Comparison of ENCODE assay signal across 8 mouse cellular contexts in the genomic region with DNA sequence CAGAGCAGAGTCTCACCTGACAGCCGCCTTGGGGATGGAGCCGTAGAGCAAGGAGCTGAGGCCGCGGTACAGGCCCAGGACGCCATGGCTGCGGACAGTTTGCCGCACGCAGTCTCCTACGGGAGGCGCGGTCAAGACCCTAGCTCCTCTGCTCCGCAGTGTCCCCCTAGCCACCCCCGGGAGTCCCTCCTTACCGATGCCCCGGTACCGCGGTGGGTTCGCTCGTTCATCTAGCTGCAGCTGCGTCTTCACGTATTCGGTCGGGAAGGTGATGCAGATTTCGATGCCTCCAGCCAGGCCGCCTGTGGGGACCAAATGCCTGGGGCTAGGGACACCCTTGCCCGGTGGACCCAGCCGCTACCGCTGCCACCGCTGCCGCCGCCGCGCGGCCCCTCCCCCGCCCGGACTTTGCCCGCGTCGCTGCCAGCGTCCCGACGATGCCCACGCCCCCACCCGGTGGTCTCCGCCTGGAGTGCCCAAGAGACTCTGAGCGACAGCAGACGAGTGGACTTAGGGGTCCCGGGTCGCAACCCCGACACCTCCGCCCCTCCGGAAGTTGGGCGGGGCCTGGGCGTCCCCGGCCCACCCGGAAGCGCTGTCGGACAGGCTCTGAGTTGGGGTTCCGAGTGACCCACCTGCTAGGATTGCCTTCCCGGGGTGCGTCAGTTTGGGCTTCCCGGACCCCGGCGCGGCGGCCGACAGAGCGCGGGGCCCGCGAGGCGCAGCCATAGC. TPM values are rescaled to one million over a fixed set of nuclear protein-coding genes. Genes with fewer than 3 reads are reported as not detected.
A peak's percentile ranks its signal among the peaks of the same experiment; 100 is the strongest.
DNase-seq lines count a peak whose midpoint lies in the region; ATAC-seq and TF ChIP-seq lines count a peak whose summit lies in the region.

No protein-coding gene starts in this region.

- peak overlapping the region; percentile 89 for H3K4me2 ChIP-seq in limb, embryonic 13.5 days (replicated peaks)
- peak overlapping the region; percentile 88 for H3K4me2 ChIP-seq in midbrain, embryonic 14.5 days (ENCODE audit: low read length)
- peak overlapping the region; percentile 98 for H3K4me2 ChIP-seq in stomach, postnatal 0 days (replicated peaks; ENCODE audit: low read depth)

- H3K36me3 ChIP-seq in E14TG2a.4 (ENCODE audit: insufficient read depth, low read length) = peaks cover 55% of the 10 kb centered on the region
- H3K36me3 ChIP-seq in hindbrain, embryonic 10.5 days = peaks cover 25% of the 10 kb centered on the region
- H3K36me3 ChIP-seq in limb, embryonic 13.5 days = peaks cover 15% of the 10 kb centered on the region
- peaks cover 21% of the 10 kb centered on the region for H3K36me3 ChIP-seq in midbrain, embryonic 14.5 days (ENCODE audit: control insufficient read depth, insufficient read depth, low read length)
- peaks cover 4% of the 10 kb centered on the region for H3K36me3 ChIP-seq in stomach, postnatal 0 days (ENCODE audit: control insufficient read depth, insufficient read depth, low read length)

- TF ChIP-seq CTCF in E14TG2a.4 (conservative IDR thresholded peaks at IDR 0.05; ENCODE audit: low read length) = no peak
- no peak for TF ChIP-seq CTCF in stomach, postnatal 0 days (IDR thresholded peaks at IDR 0.05; ENCODE audit: low read depth)

- TF ChIP-seq EP300 in stomach, postnatal 0 days (optimal IDR thresholded peaks at IDR 0.05) = no peak

- H3K4me1 ChIP-seq in E14TG2a.4 (replicated peaks; ENCODE audit: low read depth, low read length) = peaks cover 77% of the 10 kb centered on the region
- H3K4me1 ChIP-seq in hindbrain, embryonic 10.5 days (replicated peaks) = peaks cover 43% of the 10 kb centered on the region
- H3K4me1 ChIP-seq in limb, embryonic 13.5 days = peaks cover 25% of the 10 kb centered on the region
- H3K4me1 ChIP-seq in midbrain, embryonic 14.5 days (ENCODE audit: control insufficient read depth, insufficient read depth, low read length) = peaks cover 21% of the 10 kb centered on the region
- peaks cover 2% of the 10 kb centered on the region; the same call in 1 of the 2 replicates for H3K4me1 ChIP-seq in stomach, postnatal 0 days (replicated peaks; ENCODE audit: control insufficient read depth, insufficient read depth)

- H3K9me3 ChIP-seq in E14TG2a.4 (ENCODE audit: low read length) = no peaks in the 10 kb centered on the region
- H3K9me3 ChIP-seq in hindbrain, embryonic 10.5 days = no peaks in the 10 kb centered on the region
- H3K9me3 ChIP-seq in limb, embryonic 13.5 days = no peaks in the 10 kb centered on the region
- no peaks in the 10 kb centered on the region for H3K9me3 ChIP-seq in midbrain, embryonic 14.5 days (ENCODE audit: control insufficient read depth, low read length)
- no peaks in the 10 kb centered on the region for H3K9me3 ChIP-seq in stomach, postnatal 0 days (ENCODE audit: control insufficient read depth, low read length)

- H3K9ac ChIP-seq in limb, embryonic 13.5 days = peak overlapping the region; percentile 86
- H3K9ac ChIP-seq in midbrain, embryonic 14.5 days (replicated peaks; ENCODE audit: low read length) = peak overlapping the region; percentile 85
- peak overlapping the region; percentile 84 for H3K9ac ChIP-seq in stomach, postnatal 0 days (ENCODE audit: low read length)

- ATAC-seq in frontal cortex, adult (ENCODE audit: low TSS enrichment) = peak; percentile 10; the same call in 1 of the 2 replicates
- ATAC-seq in limb, embryonic 13.5 days (ENCODE audit: low FRiP score, low read depth) = peak; percentile 46; the same call in 1 of the 2 replicates
- ATAC-seq in midbrain, embryonic 14.5 days (ENCODE audit: low FRiP score, low TSS enrichment) = peak; percentile 51
- peak; percentile 17 for ATAC-seq in stomach, postnatal 0 days (ENCODE audit: low FRiP score, low TSS enrichment)

- no peaks in the 10 kb centered on the region for H3K27me3 ChIP-seq in E14TG2a.4 (ENCODE audit: insufficient read depth, low read length)
- H3K27me3 ChIP-seq in hindbrain, embryonic 10.5 days (ENCODE audit: insufficient read depth, poor library complexity, severe bottlenecking) = no peaks in the 10 kb centered on the region
- 0 out of 2 replicates have a peak, but pooled peaks cover 3% of the 10 kb centered on the region for H3K27me3 ChIP-seq in limb, embryonic 13.5 days
- H3K27me3 ChIP-seq in midbrain, embryonic 14.5 days (ENCODE audit: control insufficient read depth, insufficient read depth, low read length) = no peaks in the 10 kb centered on the region
- no peaks in the 10 kb centered on the region for H3K27me3 ChIP-seq in stomach, postnatal 0 days (ENCODE audit: control insufficient read depth, insufficient read depth, low read length)

- peak overlapping the region; percentile 95 for H3K4me3 ChIP-seq in E14TG2a.4 (replicated peaks; ENCODE audit: low read length)
- peak overlapping the region; percentile 94 for H3K4me3 ChIP-seq in hindbrain, embryonic 10.5 days
- peak overlapping the region; percentile 87 for H3K4me3 ChIP-seq in limb, embryonic 13.5 days
- H3K4me3 ChIP-seq in midbrain, embryonic 14.5 days (replicated peaks; ENCODE audit: low read depth, low read length) = peak overlapping the region; percentile 81
- H3K4me3 ChIP-seq in stomach, postnatal 0 days (ENCODE audit: low read depth, low read length) = peak overlapping the region; percentile 75

- H3K27ac ChIP-seq in hindbrain, embryonic 10.5 days = peak overlapping the region; percentile 91
- H3K27ac ChIP-seq in limb, embryonic 13.5 days = peak overlapping the region; percentile 56; the same call in 1 of the 2 replicates
- peak overlapping the region; percentile 91 for H3K27ac ChIP-seq in midbrain, embryonic 14.5 days (replicated peaks; ENCODE audit: low read depth, low read length)
- H3K27ac ChIP-seq in stomach, postnatal 0 days (replicated peaks) = peak overlapping the region; percentile 94

- DNase-seq in frontal cortex, postnatal 25 days (ENCODE audit: low spot score in 2 of 2) = no peak
- peak; percentile 50 for DNase-seq in embryo, embryonic 10 days (ENCODE audit: low spot score)
- DNase-seq in hindbrain, embryonic 10.5 days (ENCODE audit: low spot score) = no peak
- peak; percentile 71 for DNase-seq in midbrain, embryonic 14.5 days
- peak; percentile 69 for DNase-seq in stomach, postnatal 0 days (ENCODE audit: low spot score)

- WGBS in hindbrain, embryonic 10.5 days = under 1% methylated on average over 72 of the region's 72 CpGs
- under 1% methylated on average over 62 of the region's 72 CpGs for WGBS in limb, embryonic 13.5 days
- WGBS in midbrain, embryonic 14.5 days = under 1% methylated on average over 72 of the region's 72 CpGs
- WGBS in stomach, postnatal 0 days = under 1% methylated on average over 68 of the region's 72 CpGs

RNA-seq across cellular contexts. Expression of a gene that starts 0.5 kb away (rescaled TPM):
- 115 and 149 TPM in 2 replicates for polyA plus RNA-seq in hindbrain, embryonic 10.5 days (2016; fragmentation: Nextera tagmentation; extraction: Ambion mirVana)
- 84.0 and 85.0 TPM in 2 replicates for polyA plus RNA-seq in limb, embryonic 13.5 days (2015; fragmentation: Nextera tagmentation; extraction: Ambion mirVana)
- polyA plus RNA-seq in midbrain, embryonic 14.5 days (2014; fragmentation: Nextera tagmentation; extraction: Ambion mirVana) = 145 and 157 TPM in 2 replicates
- polyA plus RNA-seq in stomach, postnatal 0 days (2015; fragmentation: Nextera tagmentation; extraction: Ambion mirVana) = 219 and 245 TPM in 2 replicates

RNA-seq across cellular contexts. Expression of a gene that starts 12.7 kb away (rescaled TPM):
- 0.17 TPM in 1 of 2 replicates, not detected in the other for polyA plus RNA-seq in hindbrain, embryonic 10.5 days (2016; fragmentation: Nextera tagmentation; extraction: Ambion mirVana)
- polyA plus RNA-seq in limb, embryonic 13.5 days (2015; fragmentation: Nextera tagmentation; extraction: Ambion mirVana) = 0.13 TPM in 1 of 2 replicates, not detected in the other
- polyA plus RNA-seq in midbrain, embryonic 14.5 days (2014; fragmentation: Nextera tagmentation; extraction: Ambion mirVana) = 0.84 and 0.93 TPM in 2 replicates
- 0.21 and 0.23 TPM in 2 replicates for polyA plus RNA-seq in stomach, postnatal 0 days (2015; fragmentation: Nextera tagmentation; extraction: Ambion mirVana)

RNA-seq across cellular contexts. Expression of a gene that starts 16.4 kb away (rescaled TPM):
- polyA plus RNA-seq in hindbrain, embryonic 10.5 days (2016; fragmentation: Nextera tagmentation; extraction: Ambion mirVana) = 54.5 and 57.4 TPM in 2 replicates
- polyA plus RNA-seq in limb, embryonic 13.5 days (2015; fragmentation: Nextera tagmentation; extraction: Ambion mirVana) = 49.8 and 50.7 TPM in 2 replicates
- 44.1 and 44.6 TPM in 2 replicates for polyA plus RNA-seq in midbrain, embryonic 14.5 days (2014; fragmentation: Nextera tagmentation; extraction: Ambion mirVana)
- 15.6 and 17.0 TPM in 2 replicates for polyA plus RNA-seq in stomach, postnatal 0 days (2015; fragmentation: Nextera tagmentation; extraction: Ambion mirVana)

RNA-seq across cellular contexts. Expression of a gene that starts 29.1 kb away (rescaled TPM):
- not detected in 2 replicates for polyA plus RNA-seq in hindbrain, embryonic 10.5 days (2016; fragmentation: Nextera tagmentation; extraction: Ambion mirVana)
- polyA plus RNA-seq in limb, embryonic 13.5 days (2015; fragmentation: Nextera tagmentation; extraction: Ambion mirVana) = 0.17 TPM in 1 of 2 replicates, not detected in the other
- polyA plus RNA-seq in midbrain, embryonic 14.5 days (2014; fragmentation: Nextera tagmentation; extraction: Ambion mirVana) = not detected in 2 replicates
- polyA plus RNA-seq in stomach, postnatal 0 days (2015; fragmentation: Nextera tagmentation; extraction: Ambion mirVana) = 0.07 TPM in 1 of 2 replicates, not detected in the other

RNA-seq across cellular contexts. Expression of a gene that starts 29.2 kb away (rescaled TPM):
- polyA plus RNA-seq in hindbrain, embryonic 10.5 days (2016; fragmentation: Nextera tagmentation; extraction: Ambion mirVana) = 96.0 and 100 TPM in 2 replicates
- 97.8 and 105 TPM in 2 replicates for polyA plus RNA-seq in limb, embryonic 13.5 days (2015; fragmentation: Nextera tagmentation; extraction: Ambion mirVana)
- polyA plus RNA-seq in midbrain, embryonic 14.5 days (2014; fragmentation: Nextera tagmentation; extraction: Ambion mirVana) = 104 and 108 TPM in 2 replicates
- 38.8 and 40.7 TPM in 2 replicates for polyA plus RNA-seq in stomach, postnatal 0 days (2015; fragmentation: Nextera tagmentation; extraction: Ambion mirVana)

Comparison
In these comparisons a context has a peak if more than half of its experiments do, and no peak if none do; other contexts are left out.
1. DNase-seq: peak in embryo, embryonic 10 days (single experiment), midbrain, embryonic 14.5 days (single experiment) and stomach, postnatal 0 days (single experiment); none in frontal cortex, postnatal 25 days (0 of 2) and hindbrain, embryonic 10.5 days (single experiment).
2. Peak in every context shown above with its lines, with median percentiles within 50 percentile points of each other: ATAC-seq, H3K4me3 ChIP-seq, H3K27ac ChIP-seq, H3K4me2 ChIP-seq and H3K9ac ChIP-seq.